Mouse (Mus musculus) cerebellum, postnatal 25 days (tissue): ENCODE results near the gene Tmem184a.

Experiments used
- DNase-seq, 2 experiments: peaks; one replicate each; pipeline ENCODE4 v3.0.0; 2021; ENCODE audit warnings: mixed read lengths in 2 of 2

Tmem184a gene

DNA sequence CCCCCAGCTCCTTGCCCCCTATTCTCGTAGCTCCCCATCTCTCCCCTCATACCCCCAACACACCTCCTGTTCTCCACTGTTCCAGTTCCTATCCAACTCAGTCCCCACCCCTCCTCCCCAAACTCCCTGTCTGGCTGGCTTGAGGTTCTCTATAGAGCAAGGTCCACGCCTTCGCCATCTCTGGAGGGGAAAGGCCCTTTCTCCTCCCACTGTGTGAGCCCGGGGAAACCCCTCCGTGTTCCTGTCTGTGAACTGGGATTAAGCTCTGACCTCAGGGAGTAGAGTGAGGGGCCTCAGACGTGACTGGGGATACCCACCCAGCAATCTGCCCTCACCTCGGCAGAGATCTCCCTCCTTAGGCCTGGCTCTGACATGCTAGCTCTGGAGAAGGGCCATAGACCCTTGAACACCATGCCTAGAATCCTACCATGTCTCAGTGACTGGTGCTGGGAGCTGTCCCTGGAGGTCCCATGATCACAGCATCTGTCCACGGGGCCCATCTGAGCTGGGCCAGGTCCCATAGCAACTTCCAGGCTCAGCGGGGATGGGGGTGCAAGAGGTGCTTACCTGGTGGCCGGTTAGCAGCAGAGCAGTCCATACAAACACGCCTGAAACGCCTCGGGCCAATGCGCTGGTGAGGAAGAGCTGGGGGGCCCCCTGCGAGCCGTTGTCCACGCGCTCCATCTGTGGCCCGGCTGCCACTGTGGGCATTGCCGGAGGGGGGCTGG is 7.2 kb downstream of the Tmem184a start:
- DNase-seq, result no peak

GRCm38 (mm10) chr5:139811677-139812397 is 7.9 kb downstream of the Tmem184a start:
- no peak for DNase-seq

DNA sequence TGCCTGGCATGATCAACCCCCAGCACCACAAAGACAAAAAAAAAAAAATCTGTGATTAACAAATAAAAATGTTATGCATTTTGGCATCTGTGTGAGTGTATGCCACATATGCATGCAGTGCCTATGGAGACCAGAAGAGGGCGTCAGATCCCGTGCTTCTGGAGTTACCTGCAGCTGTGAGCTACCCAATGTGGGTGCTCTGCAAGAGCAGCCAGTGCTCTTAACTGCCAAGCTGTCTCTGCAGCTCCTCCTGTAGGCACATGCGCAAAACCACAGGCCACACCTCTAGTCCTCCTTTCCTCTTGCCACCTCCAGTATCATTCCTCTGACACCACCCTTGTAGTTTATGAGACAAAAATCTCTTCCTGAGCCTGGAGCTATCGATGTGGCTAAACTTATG is 10.3 kb downstream of the Tmem184a start:
- DNase-seq, result no peak

GRCm38 (mm10) chr5:139805924-139806323 is 13.8 kb downstream of the Tmem184a start:
- DNase-seq, result no peak

DNA sequence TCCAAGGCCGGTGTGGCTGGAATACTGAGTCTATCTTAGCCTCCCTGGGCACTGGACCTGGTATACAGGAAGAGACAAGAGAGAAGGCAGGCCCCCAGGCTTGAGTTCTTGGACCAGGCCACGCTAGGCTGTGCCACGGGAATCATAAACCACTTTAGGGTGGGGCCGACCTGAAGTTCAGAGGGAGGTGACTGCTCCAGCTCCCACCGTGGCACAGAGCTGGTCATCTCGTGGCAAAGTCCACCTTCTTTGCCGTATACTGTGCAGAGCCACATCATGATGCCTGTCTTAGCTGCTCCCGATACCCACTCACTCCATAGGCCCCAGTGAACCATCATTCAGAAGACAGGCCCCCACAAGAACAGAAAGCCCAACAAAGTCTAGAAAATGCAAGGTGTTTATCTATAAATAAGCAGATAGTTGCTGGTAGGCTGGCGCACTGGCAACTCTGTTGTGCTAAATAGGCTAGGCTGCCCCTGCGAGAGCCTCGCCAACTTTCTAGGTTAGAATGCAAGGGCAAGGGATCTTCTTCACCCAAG is 15.1 kb downstream of the Tmem184a start:
- DNase-seq, result no peak

DNA sequence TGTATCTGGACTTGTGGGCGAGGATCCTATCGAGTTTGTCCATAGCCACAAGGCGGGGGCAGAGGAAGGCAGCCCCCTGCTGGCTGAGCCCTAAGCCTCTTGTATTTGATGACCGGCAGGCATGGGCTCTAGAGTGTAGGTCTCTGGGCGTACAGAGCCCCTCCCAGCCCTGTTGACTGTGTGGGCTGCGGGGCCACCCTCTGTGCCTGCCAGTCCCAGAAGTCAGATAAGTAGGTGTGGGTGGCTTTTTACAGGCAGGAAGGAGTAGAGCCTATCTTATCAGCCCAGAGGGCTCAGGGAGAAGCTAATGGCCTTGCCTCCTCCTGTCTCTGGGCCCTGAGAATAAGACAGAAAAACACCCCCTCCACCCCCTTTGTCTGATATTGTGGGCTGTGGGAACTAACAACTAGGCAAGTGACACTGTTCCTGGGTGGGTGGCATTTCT is 15.6 kb downstream of the Tmem184a start:
- no peak for DNase-seq

DNA sequence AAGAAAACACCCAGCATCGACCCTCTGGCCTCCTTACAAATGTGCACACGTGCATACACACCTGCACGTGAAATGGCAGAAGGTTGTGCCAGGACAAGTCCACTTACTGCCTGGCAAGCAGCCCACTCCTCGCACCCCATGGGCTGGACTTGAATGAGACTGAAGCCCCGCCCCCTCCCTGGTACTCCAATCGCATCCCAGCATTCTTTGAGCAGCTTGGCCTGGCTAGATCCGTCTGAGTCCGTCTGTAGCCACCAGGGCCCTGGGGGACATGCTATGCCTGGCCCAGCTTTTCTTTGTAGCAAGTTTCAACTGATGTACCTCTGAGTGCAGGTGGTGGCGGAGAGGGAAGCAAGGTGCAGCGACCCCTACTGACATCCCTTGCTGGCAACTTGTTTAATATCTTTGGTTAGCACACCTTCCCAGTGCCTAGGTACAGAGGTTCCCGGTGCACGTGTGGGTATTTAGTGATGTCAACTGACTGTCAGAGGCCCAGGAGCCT is 16.1 kb downstream of the Tmem184a start:
- peak in 1 of 2 experiments; percentile 37 for DNase-seq

GRCm38 (mm10) chr5:139803165-139803564 is 16.6 kb downstream of the Tmem184a start:
- no peak for DNase-seq

- DNase-seq, result no peak
Measured at GRCm38 (mm10) chr5:139801880-139802279, 17.8 kb downstream of the Tmem184a start.

GRCm38 (mm10) chr5:139801231-139801630 is 18.5 kb downstream of the Tmem184a start:
- DNase-seq, result no peak

- no peak for DNase-seq
Measured at GRCm38 (mm10) chr5:139799801-139800590, 19.7 kb downstream of the Tmem184a start.

DNA sequence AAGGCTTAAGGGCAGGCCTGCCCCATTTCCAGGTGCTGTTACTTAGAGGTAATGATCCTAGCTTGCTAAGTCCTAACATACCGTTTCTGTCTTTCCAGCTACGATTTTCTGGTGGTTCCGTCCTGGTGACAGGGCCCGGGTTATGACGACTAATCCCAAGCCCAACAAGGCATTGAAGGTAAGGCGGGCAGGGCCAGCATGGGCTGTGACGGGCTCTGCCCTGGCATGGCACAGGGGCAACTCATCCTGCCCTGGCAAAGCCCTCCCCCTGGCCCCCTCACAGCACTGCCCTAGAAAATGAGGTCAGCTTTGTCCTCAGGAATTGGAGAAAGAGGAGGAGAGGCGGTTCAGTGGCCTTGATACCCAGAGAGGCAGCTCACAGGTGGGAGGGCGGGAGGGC is 20.7 kb downstream of the Tmem184a start:
- DNase-seq, result no peak

GRCm38 (mm10) chr5:139798168-139798900 is 21.4 kb downstream of the Tmem184a start:
- no peak for DNase-seq

GRCm38 (mm10) chr5:139797473-139798167 is 22.1 kb downstream of the Tmem184a start:
- DNase-seq, result peak; percentile 78 to 89

DNA sequence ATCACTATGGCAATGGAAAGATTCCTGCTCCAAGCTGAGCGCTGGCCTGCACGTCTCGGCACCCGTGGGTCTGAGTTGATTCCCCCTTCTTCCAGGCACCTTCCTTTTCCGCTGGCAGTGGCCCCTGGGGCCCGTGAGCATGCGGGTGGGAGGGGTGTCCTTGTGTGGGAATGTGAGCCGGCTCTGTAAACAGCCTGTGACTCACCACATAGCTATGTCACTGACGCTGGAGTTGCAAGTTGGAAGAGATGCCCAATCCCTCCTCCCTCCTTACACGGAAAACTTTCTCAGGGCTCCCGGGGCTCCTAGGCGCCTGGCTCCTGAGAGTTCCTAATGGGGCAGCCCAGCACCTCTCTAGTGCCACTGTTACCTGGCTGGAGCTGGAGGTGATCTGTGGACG is 22.8 kb downstream of the Tmem184a start:
- DNase-seq, result no peak

GRCm38 (mm10) chr5:139796001-139796620 is 23.6 kb downstream of the Tmem184a start:
- DNase-seq, result no peak

DNA sequence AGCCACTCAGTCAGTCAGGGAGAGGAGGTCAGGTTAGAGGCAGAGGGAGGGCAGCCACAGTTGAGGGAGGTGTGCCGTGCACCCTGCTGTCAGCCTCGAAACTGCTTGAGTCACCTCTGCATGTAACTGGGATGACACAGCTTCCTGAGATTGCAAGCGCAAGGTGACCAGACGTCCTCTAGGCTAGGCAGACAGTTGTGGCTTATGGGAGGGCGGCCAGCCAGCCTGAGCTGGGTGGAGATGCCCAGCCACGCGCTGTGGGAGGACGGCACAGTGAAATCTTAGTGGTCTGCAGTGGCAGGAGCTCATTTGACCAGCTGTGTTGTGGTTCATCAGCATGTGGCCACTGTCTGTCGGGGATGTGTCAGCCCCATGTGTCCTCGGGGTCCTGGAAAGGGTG is 24.8 kb downstream of the Tmem184a start:
- no peak for DNase-seq

DNA sequence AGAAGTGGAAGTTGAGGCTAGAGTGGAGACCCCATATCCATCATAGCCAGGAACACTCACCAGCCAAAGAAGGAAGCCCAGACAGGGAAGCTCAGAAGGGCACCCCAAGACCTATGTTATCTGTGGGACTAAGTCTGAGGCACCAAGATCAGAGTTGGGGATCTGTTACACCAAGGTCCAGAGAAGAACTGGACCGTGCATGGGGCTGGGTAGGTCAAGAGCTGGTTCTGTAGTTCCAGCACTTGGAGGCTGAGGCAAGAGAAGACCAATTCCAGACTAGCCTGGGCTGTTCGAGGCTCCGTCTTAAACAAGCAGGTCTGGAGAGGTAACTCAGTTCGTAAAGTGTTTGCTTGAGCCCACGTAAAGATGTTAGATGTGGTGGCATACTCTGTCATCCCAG is 25.6 kb downstream of the Tmem184a start:
- DNase-seq, result no peak

- DNase-seq, result no peak
Measured at GRCm38 (mm10) chr5:139793338-139794089, 26.2 kb downstream of the Tmem184a start.

GRCm38 (mm10) chr5:139792966-139793337 is 26.8 kb downstream of the Tmem184a start:
- no peak for DNase-seq
